Comparison of ENCODE assay signal across 8 mouse cellular contexts in the genomic region with DNA sequence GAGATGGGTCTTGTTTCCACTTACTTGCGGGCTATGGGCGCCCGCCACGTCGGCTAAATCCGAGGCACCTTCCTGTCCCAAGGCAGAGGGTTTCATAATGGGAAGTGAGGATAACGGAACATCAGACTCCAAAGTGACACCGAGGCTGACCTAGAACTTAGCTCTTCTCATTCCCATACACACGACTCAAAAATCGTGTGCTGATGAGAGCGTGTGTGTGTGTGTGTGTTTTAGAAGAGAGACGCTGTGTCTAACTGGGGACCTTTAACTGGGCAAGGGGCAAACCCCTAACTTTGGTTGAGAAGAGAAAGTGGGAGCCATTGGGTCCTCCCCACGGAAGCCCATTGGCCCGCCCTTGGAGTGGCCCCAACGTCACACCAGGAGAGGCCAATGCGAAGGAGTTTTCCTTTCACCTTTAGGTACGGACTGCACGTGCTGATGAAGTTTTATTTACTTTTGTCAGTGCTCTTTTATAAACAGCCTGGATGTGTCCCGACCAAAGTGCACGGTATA. TPM values are rescaled to one million over a fixed set of nuclear protein-coding genes. Genes with fewer than 3 reads are reported as not detected.
DNase-seq lines count a peak whose midpoint lies in the region; ATAC-seq and TF ChIP-seq lines count a peak whose summit lies in the region.

No protein-coding gene starts in this region.

- H3K4me1 ChIP-seq in CH12.LX (ENCODE audit: control insufficient read depth in 1 of 2, insufficient read depth in 2 of 2), result peaks cover 0 to 37% of the 10 kb centered on the region in 2 experiments
- peaks cover 2% of the 10 kb centered on the region; the same call in 1 of the 2 replicates for H3K4me1 ChIP-seq in bone marrow, adult 2 months (ENCODE audit: control insufficient read depth, insufficient read depth, low read length)
- H3K4me1 ChIP-seq in erythroblast, embryonic 14.5 days (ENCODE audit: control insufficient read depth), result peaks cover 48% of the 10 kb centered on the region
- H3K4me1 ChIP-seq in heart, postnatal 0 days (ENCODE audit: control insufficient read depth, insufficient read depth), result peaks cover 15% of the 10 kb centered on the region
- peaks cover 14% of the 10 kb centered on the region; the same call in 1 of the 2 replicates for H3K4me1 ChIP-seq in lung, embryonic 15.5 days

- peak overlapping the region; percentile 65 to 86 (median 81) for H3K4me3 ChIP-seq in CH12.LX (replicated peaks in 1 of 3; ENCODE audit: low read depth in 2 of 3, low read length in 2 of 3, poor library complexity in 1 of 3)
- peak overlapping the region; percentile 99 for H3K4me3 ChIP-seq in bone marrow, adult 2 months (replicated peaks; ENCODE audit: control insufficient read depth, low read depth, low read length)
- H3K4me3 ChIP-seq in erythroblast, embryonic 14.5 days (replicated peaks), result peak overlapping the region; percentile 74
- peak overlapping the region; percentile 99 for H3K4me3 ChIP-seq in heart, postnatal 0 days (ENCODE audit: low read depth, low read length)
- H3K4me3 ChIP-seq in lung, embryonic 15.5 days, result peak overlapping the region; percentile 97

- under 1% methylated on average over 20 of the region's 20 CpGs for WGBS in bone marrow, adult 2 months
- WGBS in heart, postnatal 0 days, result under 1% methylated on average over 20 of the region's 20 CpGs
- WGBS in lung, embryonic 15.5 days, result 0% methylated on average over 20 of the region's 20 CpGs

- H3K9ac ChIP-seq in CH12.LX (ENCODE audit: insufficient read depth, low read depth), result peak overlapping the region; percentile 81
- peak overlapping the region; percentile 98 for H3K9ac ChIP-seq in heart, postnatal 0 days (replicated peaks; ENCODE audit: low read depth, low read length)
- peak overlapping the region; percentile 90 for H3K9ac ChIP-seq in lung, embryonic 15.5 days

- H3K36me3 ChIP-seq in CH12.LX (replicated peaks in 1 of 2; ENCODE audit: control insufficient read depth in 1 of 2, insufficient read depth in 1 of 2, low read length in 1 of 2), result peaks cover 12 to 32% of the 10 kb centered on the region in 2 experiments
- peaks cover 25% of the 10 kb centered on the region for H3K36me3 ChIP-seq in erythroblast, embryonic 14.5 days (ENCODE audit: control insufficient read depth)
- H3K36me3 ChIP-seq in heart, postnatal 0 days (replicated peaks; ENCODE audit: control insufficient read depth, insufficient read depth, low read length), result peaks cover 12% of the 10 kb centered on the region
- H3K36me3 ChIP-seq in lung, embryonic 15.5 days, result peaks cover 13% of the 10 kb centered on the region

- in situ Hi-C loops in CH12.LX (cut with MboI; ENCODE audit: low pct_ligation_motif_present, low pct_unique_long_range_greater_than_20kb, low sequenced_read_pairs), result no loop called here

- peak; percentile 43 for ATAC-seq in heart, postnatal 0 days (ENCODE audit: insufficient read depth, low read depth)
- ATAC-seq in lung, embryonic 15.5 days (ENCODE audit: borderline replicate concordance, extremely low read depth, low FRiP score, low TSS enrichment), result peak; percentile 43; the same call in 1 of the 2 replicates

- peak; percentile 82 for DNase-seq in CH12.LX (ENCODE audit: extremely low read depth)
- peak; percentile 70 for DNase-seq in heart, postnatal 0 days (ENCODE audit: low spot score)
- peak; percentile 71 to 88 for DNase-seq in kidney, postnatal 25 days
- peak; percentile 30 for DNase-seq in ovary, adult 18-20 months (ENCODE audit: low spot score)
- DNase-seq in thymus, postnatal 10 days (ENCODE audit: low spot score in 2 of 2), result peak; percentile 52 to 58

- no peaks in the 10 kb centered on the region for H3K9me3 ChIP-seq in CH12.LX (replicated peaks; ENCODE audit: low read length)
- no peaks in the 10 kb centered on the region for H3K9me3 ChIP-seq in erythroblast, embryonic 14.5 days (ENCODE audit: control insufficient read depth, low read length)
- no peaks in the 10 kb centered on the region for H3K9me3 ChIP-seq in heart, postnatal 0 days (replicated peaks; ENCODE audit: control insufficient read depth, low read length)
- H3K9me3 ChIP-seq in lung, embryonic 15.5 days, result no peaks in the 10 kb centered on the region

- dilution Hi-C loops in CH12.LX (cut with MboI; ENCODE audit: extremely low pct_ligation_motif_present, extremely low pct_unique_long_range_greater_than_20kb, low sequenced_read_pairs), result no loop called here

- peak overlapping the region; percentile 39 for H3K27ac ChIP-seq in CH12.LX (ENCODE audit: insufficient read depth, low read depth)
- H3K27ac ChIP-seq in bone marrow, adult 2 months (ENCODE audit: control insufficient read depth, insufficient read depth, low read depth, low read length, poor library complexity), result peak overlapping the region; percentile 93
- H3K27ac ChIP-seq in heart, postnatal 0 days (ENCODE audit: low read depth), result peak overlapping the region; percentile 94
- H3K27ac ChIP-seq in lung, embryonic 15.5 days, result peak overlapping the region; percentile 65; the same call in 1 of the 2 replicates

- no peaks in the 10 kb centered on the region for H3K27me3 ChIP-seq in CH12.LX (replicated peaks)
- H3K27me3 ChIP-seq in erythroblast, embryonic 14.5 days (ENCODE audit: control insufficient read depth), result no peaks in the 10 kb centered on the region
- H3K27me3 ChIP-seq in heart, postnatal 0 days (ENCODE audit: control insufficient read depth, insufficient read depth, low read length), result no peaks in the 10 kb centered on the region
- H3K27me3 ChIP-seq in lung, embryonic 15.5 days, result no peaks in the 10 kb centered on the region

- TF ChIP-seq POLR2A in CH12.LX (IDR thresholded peaks at IDR 0.05; ENCODE audit: low read depth, low read length), result no peak; the same call in 1 of the 2 replicates
- TF ChIP-seq POLR2A in bone marrow, adult 2 months (IDR thresholded peaks at IDR 0.05; ENCODE audit: borderline replicate concordance, control insufficient read depth, low read depth, low read length), result no peak

- TF ChIP-seq RAD21 in CH12.LX (IDR thresholded peaks at IDR 0.05; ENCODE audit: low read depth, low read length), result no peak

- H3K79me2 ChIP-seq in CH12.LX (replicated peaks; ENCODE audit: control insufficient read depth, extremely low read depth, insufficient read depth, poor library complexity, severe bottlenecking), result peaks cover 37% of the 10 kb centered on the region

- peak overlapping the region; percentile 92 for H3K4me2 ChIP-seq in CH12.LX (ENCODE audit: insufficient read depth, low read depth, poor library complexity, severe bottlenecking)
- H3K4me2 ChIP-seq in heart, postnatal 0 days (ENCODE audit: low read depth, low read length), result peak overlapping the region; percentile 86
- peak overlapping the region; percentile 59 for H3K4me2 ChIP-seq in lung, embryonic 15.5 days

- no peak for TF ChIP-seq CTCF in CH12.LX (conservative IDR thresholded peaks at IDR 0.05 in 1 of 2, IDR thresholded peaks at IDR 0.05 in 1 of 2; ENCODE audit: low read depth in 2 of 2, low read length in 2 of 2)
- TF ChIP-seq CTCF in bone marrow, adult 2 months (IDR thresholded peaks at IDR 0.05; ENCODE audit: control insufficient read depth, insufficient read depth, low read length), result no peak
- no peak for TF ChIP-seq CTCF in heart, postnatal 0 days (IDR thresholded peaks at IDR 0.05; ENCODE audit: low read depth)

- TF ChIP-seq EP300 in CH12.LX (IDR thresholded peaks at IDR 0.05; ENCODE audit: low read length), result no peak
- no peak for TF ChIP-seq EP300 in heart, postnatal 0 days (IDR thresholded peaks at IDR 0.05; ENCODE audit: low read depth)

RNA-seq across cellular contexts. Expression of a gene that starts 0.7 kb away (rescaled TPM):
- total RNA-seq in CH12.LX (2012; rRNA removed), result 5.6 and 9.0 TPM in 2 replicates
- total RNA-seq in CH12.LX (2014; rRNA removed), result 24.2 and 25.4 TPM in 2 replicates
- polyA plus RNA-seq in CH12.LX (2012; ENCODE audit: insufficient read length, low read depth), result 10.8 TPM in 2 replicates
- 1.2 and 6.6 TPM in 2 replicates for polyA plus RNA-seq in bone marrow, adult 2 months (2011; ENCODE audit: insufficient read depth, insufficient read length, low replicate concordance, missing spikeins)
- polyA plus RNA-seq in erythroblast, embryonic 14.5 days (2012), result 0.06 and 0.11 TPM in 2 replicates
- total RNA-seq in heart, postnatal 0 days (2014; rRNA removed; ENCODE audit: low replicate concordance), result 2.2 and 12.4 TPM in 2 replicates
- 1.6 and 2.1 TPM in 2 replicates for polyA plus RNA-seq in heart, postnatal 0 days (2015; fragmentation: Nextera tagmentation; extraction: Ambion mirVana)
- 5.6 and 6.7 TPM in 2 replicates for polyA plus RNA-seq in lung, embryonic 15.5 days (2015; fragmentation: Nextera tagmentation; extraction: Ambion mirVana)

RNA-seq across cellular contexts. Expression of a gene that starts 0.8 kb away (rescaled TPM):
- total RNA-seq in CH12.LX (2012; rRNA removed) (44.4 and 44.9 TPM in 2 replicates), CH12.LX (2014; rRNA removed) (41.0 and 43.9 TPM in 2 replicates)
- polyA plus RNA-seq in CH12.LX (2012; ENCODE audit: insufficient read length, low read depth), result 42.6 and 43.1 TPM in 2 replicates
- 12.0 and 26.6 TPM in 2 replicates for polyA plus RNA-seq in bone marrow, adult 2 months (2011; ENCODE audit: insufficient read depth, insufficient read length, low replicate concordance, missing spikeins)
- polyA plus RNA-seq in erythroblast, embryonic 14.5 days (2012), result 0.08 and 0.15 TPM in 2 replicates
- total RNA-seq in heart, postnatal 0 days (2014; rRNA removed; ENCODE audit: low replicate concordance), result 26.4 and 32.3 TPM in 2 replicates
- polyA plus RNA-seq in heart, postnatal 0 days (2015; fragmentation: Nextera tagmentation; extraction: Ambion mirVana), result 33.4 and 35.1 TPM in 2 replicates
- polyA plus RNA-seq in lung, embryonic 15.5 days (2015; fragmentation: Nextera tagmentation; extraction: Ambion mirVana), result 42.1 and 47.9 TPM in 2 replicates

RNA-seq across cellular contexts. Expression of a gene that starts 4.5 kb away (rescaled TPM):
- total RNA-seq in CH12.LX (2012; rRNA removed), result 56.9 and 62.6 TPM in 2 replicates
- 43.1 and 48.7 TPM in 2 replicates for total RNA-seq in CH12.LX (2014; rRNA removed)
- polyA plus RNA-seq in CH12.LX (2012; ENCODE audit: insufficient read length, low read depth), result 88.6 and 90.5 TPM in 2 replicates
- 6.3 and 9.0 TPM in 2 replicates for polyA plus RNA-seq in bone marrow, adult 2 months (2011; ENCODE audit: insufficient read depth, insufficient read length, low replicate concordance, missing spikeins)
- 0.51 TPM in 2 replicates for polyA plus RNA-seq in erythroblast, embryonic 14.5 days (2012)
- 11.5 and 18.6 TPM in 2 replicates for total RNA-seq in heart, postnatal 0 days (2014; rRNA removed; ENCODE audit: low replicate concordance)
- polyA plus RNA-seq in heart, postnatal 0 days (2015; fragmentation: Nextera tagmentation; extraction: Ambion mirVana), result 22.7 and 23.3 TPM in 2 replicates
- 43.8 and 45.2 TPM in 2 replicates for polyA plus RNA-seq in lung, embryonic 15.5 days (2015; fragmentation: Nextera tagmentation; extraction: Ambion mirVana)

RNA-seq across cellular contexts. Expression of a gene that starts 58.3 kb away (rescaled TPM):
- total RNA-seq in CH12.LX (2012; rRNA removed) (not detected in 2 replicates), CH12.LX (2014; rRNA removed) (not detected in 2 replicates)
- polyA plus RNA-seq in CH12.LX (2012; ENCODE audit: insufficient read length, low read depth), result not detected in 2 replicates
- 2.2 TPM in 1 of 2 replicates, not detected in the other for polyA plus RNA-seq in bone marrow, adult 2 months (2011; ENCODE audit: insufficient read depth, insufficient read length, low replicate concordance, missing spikeins)
- not detected in 2 replicates for polyA plus RNA-seq in erythroblast, embryonic 14.5 days (2012)
- not detected in 2 replicates for total RNA-seq in heart, postnatal 0 days (2014; rRNA removed; ENCODE audit: low replicate concordance)
- polyA plus RNA-seq in heart, postnatal 0 days (2015; fragmentation: Nextera tagmentation; extraction: Ambion mirVana), result not detected in 2 replicates
- 3.0 TPM in 2 replicates for polyA plus RNA-seq in lung, embryonic 15.5 days (2015; fragmentation: Nextera tagmentation; extraction: Ambion mirVana)

Comparison
In these comparisons a context has a peak if more than half of its experiments do, and no peak if none do; other contexts are left out.
1. Peak in every context shown above with its lines: DNase-seq, ATAC-seq, H3K4me3 ChIP-seq and H3K27ac ChIP-seq.
2. DNase-seq: peak in every context shown above with its lines; median percentile 82 in CH12.LX; 80 in kidney, postnatal 25 days; 70 in heart, postnatal 0 days; 55 in thymus, postnatal 10 days; 30 in ovary, adult 18-20 months.
3. H3K27ac ChIP-seq: peak in every context shown above with its lines; median percentile 94 in heart, postnatal 0 days; 93 in bone marrow, adult 2 months; 65 in lung, embryonic 15.5 days; 39 in CH12.LX.
4. RNA of a gene that starts 0.8 kb away (polyA plus RNA-seq): 42.1 to 47.9 TPM in lung, embryonic 15.5 days, 42.6 to 43.1 TPM in CH12.LX, 33.4 to 35.1 TPM in heart, postnatal 0 days and 12.0 to 26.6 TPM in bone marrow, adult 2 months; 0.08 to 0.15 TPM in erythroblast, embryonic 14.5 days; every median in the first group is over 10 times any median in the second.